Mouse (Mus musculus) erythroblast, embryonic 14.5 days (primary cell): ENCODE data around the gene Fstl3.

Source experiments
- GATA1 ChIP-seq: IDR thresholded peaks from 2 replicates; pipeline ENCODE4 v1.6.1; 2012; ENCODE audit warnings: low read length, inconsistent platforms, mixed read lengths
- TAL1 ChIP-seq: IDR thresholded peaks from 3 replicates; pipeline ENCODE4 v1.6.1; 2012; ENCODE audit warnings: low read length, inconsistent platforms, mixed read lengths

DNA sequence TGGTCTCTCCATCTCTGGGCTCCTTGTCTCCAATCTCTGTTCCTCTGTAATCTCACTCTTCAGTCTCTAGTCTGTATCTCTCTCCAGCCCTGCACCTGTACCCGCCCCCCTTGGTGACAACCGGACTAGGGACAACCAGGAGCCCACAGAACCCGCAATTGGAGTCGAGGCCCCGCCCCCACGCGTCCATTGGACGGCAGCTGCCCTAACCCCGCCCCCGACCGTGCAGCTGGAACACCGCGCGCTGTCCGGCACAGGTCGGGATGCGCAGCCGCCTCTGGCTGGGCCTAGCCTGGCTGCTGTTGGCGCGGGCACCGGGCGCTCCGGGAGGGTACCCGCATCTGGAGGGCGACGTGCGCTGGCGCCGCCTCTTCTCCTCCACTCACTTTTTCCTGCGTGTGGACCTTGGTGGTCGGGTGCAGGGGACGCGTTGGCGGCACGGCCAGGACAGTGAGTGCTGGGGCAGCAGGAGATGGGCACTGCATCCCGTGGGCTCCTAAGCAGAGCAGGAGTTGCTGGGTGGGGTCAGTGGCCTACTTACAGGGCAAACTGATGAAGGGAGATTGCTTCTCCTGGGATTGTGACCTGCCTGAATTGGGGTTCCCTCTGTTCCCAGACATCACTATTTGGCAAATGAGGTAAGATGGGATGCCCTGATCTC, 22.1 kb upstream of the Fstl3 start, which contains the start of gene Fgf22:
- no peak for TF ChIP-seq GATA1
- no peak for TF ChIP-seq TAL1
